Mouse (Mus musculus): ENCODE data around the gene Arsg.

The Arsg gene

DNA sequence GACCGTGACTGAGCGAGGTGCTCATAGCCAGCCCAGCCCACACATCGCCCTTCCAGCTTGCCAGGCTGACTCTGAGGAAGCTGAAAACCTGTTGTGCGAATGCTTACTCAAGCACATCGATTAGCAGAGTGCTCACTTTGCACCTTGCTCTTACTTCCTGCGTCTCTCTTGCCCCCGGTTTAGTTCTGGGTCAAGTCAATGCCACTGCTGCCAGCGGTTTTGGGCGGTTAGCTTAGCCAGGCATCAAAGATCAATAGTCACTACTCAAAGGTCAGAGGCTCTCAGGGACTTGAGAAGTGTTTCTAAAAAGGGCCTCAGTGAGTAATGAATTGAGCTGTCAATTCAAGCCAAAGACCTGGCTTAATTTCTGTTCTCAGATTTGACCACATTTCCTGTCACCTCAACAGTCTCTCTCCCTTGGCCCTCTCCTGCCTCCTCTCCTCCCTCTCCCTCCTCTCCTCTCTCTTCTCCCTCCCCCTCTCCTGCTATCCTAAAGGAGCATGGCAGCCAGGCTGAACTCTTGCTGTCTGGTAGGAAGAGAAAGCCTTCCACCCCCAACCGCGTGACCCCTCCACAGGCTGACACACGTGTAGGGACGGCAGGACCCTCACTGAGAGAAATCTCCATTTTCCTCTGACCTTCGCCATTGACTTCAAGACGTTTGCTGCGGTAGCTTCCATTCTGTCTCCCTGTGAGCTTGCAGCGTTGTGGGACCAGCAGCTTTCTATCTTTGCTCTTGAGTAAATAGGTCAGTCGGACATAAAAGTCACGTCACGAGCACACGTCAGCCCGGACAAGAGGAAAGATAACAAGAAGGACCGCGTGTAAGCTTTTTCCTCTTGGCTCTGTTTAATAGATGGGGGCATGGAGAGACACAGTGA lies 22.0 kb downstream of the Arsg start:
- DNase-seq (ENCODE audit: low read depth, low spot score): no peak

DNA sequence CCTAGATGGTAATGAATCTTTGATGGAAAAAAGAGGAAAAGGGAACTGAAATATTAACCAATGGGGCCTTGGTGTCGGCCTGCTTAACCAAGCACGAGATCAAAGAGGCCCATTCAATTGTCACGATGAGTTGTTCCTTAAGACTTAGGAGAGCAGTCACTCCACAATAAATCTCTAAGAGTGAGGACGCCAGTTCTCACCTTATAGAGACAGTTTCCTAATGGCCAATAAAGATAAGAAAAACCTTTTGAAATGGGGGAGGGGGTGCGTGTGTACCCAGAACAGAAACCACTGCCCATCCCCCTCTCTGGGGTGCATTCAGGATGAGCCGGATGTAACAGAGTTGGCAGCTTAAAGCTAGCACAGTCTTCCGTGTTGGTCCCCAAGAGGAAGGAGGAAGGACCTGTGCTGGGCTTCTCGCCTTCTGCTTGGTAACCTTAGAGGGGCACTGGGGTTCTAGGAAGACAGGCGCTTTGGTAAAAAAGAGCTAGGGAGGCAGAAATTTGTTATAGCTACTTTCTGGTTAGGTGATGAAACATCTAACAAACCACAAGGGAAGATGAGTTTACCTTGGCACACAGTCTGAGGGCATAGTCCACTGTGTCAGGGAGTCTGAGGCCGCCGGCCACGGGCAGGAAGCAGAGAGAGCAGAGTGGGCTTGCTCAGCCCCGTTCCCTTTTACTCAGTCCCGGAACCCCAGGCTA lies 22.7 kb downstream of the Arsg start:
- DNase-seq (ENCODE audit: low read depth, low spot score): no peak

DNA sequence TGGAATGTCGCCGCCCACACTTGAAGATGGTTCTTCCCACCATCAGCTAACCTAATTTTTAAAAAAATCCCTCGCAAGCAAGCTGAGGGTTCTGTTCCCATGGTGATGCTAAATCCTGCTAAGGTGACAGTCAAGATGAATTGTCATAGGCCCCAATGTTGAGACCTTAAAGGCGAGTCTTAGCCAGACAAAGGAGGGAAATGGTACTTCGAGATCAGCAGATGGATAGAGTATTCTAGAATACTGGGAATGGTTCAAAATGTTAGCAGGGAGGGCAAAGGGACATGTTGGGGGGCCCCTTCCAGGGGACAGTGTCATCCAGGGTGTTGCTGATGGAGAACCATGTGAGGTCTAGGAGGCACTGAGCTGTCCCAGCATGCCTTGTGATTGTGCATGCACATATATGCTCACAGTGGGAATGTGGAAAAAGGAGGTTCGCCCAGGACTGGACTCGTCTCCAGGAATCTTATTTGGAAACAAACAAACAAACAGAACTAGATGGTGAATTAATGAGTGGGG lies 23.4 kb downstream of the Arsg start:
- DNase-seq (ENCODE audit: low read depth, low spot score): no peak

DNA sequence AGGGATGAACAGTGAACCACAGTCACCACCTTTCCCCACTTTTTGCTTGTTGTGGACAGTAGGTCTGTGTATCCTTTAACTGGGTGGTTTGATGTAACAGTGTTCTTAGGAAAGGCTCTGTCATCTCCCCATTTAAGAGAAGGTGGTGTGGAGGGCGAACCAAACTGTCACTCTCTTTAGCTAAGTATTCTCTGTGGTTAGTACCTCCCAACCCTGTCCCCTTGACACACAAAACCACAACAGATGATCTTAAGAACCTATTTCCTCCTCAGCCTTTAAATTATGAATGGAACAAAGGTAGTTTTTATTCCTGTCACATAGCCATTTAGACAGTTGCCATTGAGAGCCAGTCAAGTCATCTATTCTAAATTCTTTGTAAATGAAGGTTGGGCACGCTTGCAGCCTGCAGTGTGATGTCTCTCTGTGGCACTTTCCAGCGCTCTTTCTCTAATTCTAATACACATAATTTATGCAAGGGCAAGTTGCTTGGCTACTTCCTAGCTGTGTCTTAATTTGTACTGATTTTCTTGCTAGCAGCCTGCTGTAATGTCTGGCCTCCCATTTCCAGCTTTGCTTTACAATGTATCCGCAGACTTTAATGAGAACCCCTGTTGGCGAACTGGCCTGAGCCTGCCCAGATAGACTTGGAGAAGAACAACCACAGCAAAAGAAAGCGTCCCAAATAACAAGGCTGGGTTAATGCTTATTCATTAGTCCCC lies 24.0 kb downstream of the Arsg start:
- DNase-seq (ENCODE audit: low read depth, low spot score): no peak

DNA sequence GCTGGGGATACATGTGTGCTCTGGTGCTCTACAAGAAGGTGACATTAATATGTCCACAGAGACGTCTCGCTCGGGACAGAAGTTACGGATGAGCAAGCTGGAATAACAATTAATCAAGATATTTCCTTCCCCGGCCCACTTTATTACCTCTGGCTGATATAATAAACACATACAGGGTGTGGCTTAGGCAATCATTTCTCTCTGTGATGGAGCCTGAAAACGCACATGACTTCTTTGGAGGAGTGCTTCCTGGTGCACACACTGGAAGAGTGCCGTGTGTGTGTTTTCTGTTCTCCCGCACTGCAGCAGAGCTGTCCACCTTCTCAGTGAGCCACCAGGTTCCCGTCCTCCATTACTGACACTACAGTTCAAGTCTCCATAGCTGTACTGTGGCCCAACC lies 24.8 kb downstream of the Arsg start:
- DNase-seq (ENCODE audit: low read depth, low spot score): no peak

DNA sequence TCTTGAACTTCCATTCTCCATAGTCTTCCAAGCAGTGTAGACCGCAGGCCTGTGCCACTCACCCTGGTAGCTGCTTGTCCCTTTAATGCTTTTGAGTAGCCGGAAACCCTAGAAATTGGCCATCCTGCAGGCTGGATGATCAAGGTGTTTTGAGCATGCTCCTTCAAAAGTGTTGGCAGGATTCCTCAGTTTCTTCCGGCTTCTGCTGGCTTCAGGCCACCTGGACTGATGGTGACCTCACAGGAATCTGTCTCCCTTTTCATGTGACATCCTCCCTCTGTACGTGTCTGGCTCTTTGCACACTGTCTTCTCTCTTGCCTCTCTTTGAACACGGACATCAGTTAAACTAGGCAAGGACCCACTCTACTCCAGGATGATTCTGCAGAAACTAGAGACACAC lies 27.0 kb downstream of the Arsg start:
- no peak for DNase-seq (ENCODE audit: low read depth, low spot score)

DNA sequence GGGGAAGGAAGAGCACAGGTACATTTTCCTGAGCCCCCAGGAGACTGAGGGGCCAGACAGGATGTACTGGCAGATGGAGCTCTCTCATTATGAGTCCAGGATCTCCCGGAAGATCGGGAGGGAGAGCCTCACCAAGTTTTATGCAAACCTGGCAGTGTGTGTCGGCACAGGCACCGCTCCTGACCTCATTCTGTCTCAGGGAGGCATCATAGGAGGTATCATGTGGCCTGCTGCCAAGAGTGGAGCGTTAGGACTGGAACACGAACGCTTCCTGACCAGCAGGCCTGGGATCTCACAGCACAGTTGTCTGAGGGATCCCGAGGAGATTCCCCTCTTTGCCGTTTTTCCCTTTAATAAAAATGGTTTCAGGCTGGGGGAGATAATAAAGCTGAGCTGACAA lies 31.8 kb downstream of the Arsg start:
- no peak for DNase-seq (ENCODE audit: low read depth, low spot score)

DNA sequence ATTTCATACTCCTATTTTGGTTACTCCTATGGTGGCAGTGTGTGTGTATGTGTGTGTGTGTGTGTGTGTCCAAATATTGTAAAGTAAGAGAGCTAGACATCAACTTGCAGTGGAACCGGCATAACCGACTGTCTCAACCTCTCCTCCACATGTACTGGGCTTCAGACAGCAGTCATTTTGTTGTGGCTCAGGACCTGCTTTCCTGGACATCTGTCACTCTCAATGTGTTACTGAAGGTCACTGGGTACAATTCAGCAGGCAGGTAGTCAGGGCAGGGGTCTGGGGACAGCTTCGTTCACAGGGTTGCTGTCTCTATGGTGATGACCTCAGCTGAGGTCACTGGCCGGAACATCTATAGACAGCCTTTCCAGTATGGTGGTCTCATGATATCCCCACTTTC lies 32.6 kb downstream of the Arsg start:
- DNase-seq (ENCODE audit: low read depth, low spot score): no peak

DNA sequence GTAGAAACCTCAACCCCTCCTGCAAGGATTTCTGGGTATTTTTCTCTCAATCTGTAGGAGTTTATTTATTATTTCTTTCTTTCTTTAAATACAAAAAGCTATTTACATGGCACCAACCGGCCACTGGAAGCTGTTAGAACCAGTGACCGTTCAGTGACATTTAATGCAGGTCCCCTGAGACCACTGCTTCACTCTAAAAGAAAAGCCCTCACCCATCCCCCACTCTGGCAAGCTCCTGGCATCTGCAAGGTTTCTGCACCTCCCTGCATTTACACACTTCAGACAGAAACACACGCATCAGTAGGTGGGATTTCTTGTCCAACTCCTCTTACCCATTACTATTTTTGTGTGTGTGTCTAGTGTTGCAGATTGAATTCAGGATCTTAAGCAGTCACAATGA lies 33.9 kb downstream of the Arsg start:
- no peak for DNase-seq (ENCODE audit: low read depth, low spot score)

DNA sequence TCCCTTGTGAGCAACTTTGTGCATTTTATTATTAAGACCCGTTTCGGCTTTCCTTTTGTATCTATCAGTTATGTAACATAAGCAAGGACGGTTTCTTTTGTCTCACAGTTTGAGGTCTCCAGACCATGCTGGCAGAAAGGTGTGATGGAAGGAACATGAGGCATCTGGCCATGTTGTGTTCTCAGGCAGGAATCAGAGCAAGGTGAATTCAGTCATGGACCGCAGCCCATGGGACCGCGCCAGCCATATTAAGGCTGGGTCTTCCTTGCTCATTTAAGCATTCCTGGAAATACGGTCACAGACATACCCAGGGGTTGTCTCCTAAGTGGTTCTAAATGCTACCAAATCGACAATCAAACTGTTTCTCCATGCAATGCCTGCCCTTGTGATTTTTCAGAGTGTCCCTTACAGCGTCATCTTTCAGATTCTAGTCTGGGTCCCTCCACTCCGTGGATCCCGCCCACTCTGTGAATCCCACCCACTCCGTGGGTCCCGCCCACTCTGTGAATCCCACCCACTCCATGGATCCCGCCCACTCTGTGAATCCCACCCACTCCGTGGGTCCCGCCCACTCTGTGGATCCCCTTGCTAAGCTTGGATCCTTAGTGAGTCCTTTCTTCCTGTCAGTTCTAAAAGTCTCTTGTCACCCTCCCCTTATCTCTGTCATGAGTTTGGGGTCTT lies 40.0 kb downstream of the Arsg start:
- peak; percentile 16 for DNase-seq (ENCODE audit: low read depth, low spot score)

DNA sequence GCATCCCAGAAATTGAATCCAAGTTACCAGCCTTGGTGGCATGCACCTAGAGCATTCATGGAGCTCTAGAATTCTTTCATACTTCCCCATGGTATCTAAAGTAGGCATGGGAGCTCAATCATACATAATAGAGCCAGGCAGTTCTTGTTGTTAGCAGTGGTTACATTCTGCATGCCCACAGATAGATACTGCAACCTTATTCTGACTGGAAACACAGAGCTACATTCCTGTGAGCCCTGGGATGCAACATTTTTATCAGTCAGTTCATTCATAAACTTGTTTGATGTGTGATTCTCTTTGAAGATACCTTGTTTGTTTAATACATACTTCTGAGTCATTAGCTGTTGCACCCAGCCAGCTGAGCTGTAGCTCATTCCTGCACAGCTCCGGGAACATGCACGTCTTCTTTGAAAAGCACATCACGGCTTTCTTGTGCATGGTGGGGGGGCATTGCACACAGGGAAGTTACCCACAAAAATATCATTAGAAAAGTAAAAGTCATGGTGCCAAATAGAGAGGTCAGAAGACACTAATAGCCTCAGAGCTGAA lies 41.0 kb downstream of the Arsg start:
- DNase-seq (ENCODE audit: low read depth, low spot score): no peak

DNA sequence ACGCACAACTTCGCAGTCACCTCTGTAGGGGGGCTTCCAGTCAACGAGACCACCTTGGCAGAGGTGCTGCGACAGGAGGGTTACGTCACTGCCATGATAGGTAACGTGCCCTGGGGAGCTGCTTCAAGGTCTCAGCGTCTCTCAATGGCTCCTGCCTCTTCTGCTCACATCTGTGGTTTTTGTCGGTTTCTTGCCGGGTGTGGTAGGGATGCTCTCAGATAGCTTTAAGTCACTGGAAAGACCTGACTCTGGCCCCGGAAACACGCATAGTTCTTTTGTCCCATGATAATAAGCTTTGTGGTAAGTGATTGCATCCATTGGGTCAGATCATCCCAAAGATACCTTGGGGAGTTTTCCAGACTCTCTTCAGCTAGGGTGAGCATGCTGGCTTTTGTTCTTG lies 44.2 kb downstream of the Arsg start:
- DNase-seq (ENCODE audit: low read depth, low spot score): no peak

DNA sequence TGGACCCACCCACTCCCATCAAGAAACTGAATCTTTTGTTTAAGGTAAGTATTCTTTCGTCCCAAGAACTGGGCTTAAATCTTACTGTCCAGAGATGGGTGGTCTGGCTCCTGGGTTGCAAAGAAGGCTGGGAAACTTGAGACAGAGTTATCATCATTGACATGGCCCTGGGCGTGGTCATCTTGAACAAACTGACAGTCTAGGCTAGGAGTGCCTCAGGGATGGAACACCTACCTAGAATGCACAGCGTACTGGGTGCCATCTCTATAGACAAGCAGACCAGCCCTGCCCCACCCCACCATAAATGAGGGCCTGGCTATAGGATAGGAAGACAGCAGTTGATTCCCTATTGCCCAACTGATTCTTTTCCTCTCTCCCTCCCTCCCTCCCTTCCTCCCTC lies 44.6 kb downstream of the Arsg start:
- DNase-seq (ENCODE audit: low read depth, low spot score): no peak

DNA sequence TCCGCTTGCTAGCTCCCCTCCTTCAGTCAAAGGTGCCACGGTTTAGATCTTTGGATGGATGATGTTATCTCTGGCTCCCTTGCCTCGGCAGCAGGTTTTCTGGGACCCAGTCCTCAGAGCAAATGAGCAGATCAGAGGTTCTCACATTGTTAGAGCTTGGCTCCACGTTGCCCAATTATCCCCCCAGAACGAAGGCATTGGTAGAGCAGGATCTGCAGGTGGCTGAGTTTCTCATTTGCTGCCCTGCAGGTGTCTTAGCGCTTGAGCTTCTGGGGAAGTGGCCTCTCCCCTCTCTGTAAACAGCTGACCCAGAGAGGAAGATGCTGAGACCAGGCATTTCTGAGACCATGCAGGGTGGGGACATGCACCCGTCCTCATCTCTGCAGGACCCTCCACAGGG lies 47.8 kb downstream of the Arsg start:
- DNase-seq (ENCODE audit: low read depth, low spot score): no peak

DNA sequence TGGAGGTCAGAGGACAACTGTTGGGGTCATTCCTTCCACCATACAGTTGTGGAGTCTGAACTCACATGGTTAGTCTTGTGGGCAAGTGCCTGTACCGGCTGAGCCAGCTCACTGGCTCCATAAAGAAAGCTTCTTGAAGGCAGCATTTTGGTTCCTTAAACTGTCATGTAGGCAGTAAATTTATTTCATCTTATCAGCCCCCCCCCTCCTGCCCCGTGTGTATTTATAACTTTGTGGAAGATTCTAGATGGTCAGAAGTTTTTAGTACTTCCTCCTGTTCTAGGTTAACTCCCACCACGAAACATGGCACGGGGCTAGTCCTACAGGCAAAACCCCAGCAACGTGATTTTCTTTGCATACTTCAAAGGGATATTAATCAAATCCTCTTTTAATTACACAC lies 51.7 kb downstream of the Arsg start:
- no peak for DNase-seq (ENCODE audit: low read depth, low spot score)

DNA sequence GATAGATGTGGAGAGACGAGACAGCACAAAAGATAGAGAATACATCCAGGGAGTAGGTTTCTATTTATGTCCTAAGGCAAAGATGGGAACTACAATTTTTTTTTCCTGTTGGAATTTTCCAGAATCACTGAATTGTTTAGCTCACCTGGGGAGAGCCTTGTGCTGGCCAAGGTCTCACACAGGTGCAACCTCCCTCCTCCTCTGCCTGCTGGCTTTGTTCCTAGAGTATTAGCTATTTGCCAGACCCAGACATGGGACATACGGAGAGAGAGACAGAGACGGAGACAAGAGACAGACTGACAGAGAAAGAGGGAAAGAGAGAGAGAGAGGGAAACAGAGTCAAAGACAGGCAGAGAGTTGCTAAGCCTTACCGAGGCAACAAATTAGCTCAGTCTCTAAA lies 52.4 kb downstream of the Arsg start:
- no peak for DNase-seq (ENCODE audit: low read depth, low spot score)

DNA sequence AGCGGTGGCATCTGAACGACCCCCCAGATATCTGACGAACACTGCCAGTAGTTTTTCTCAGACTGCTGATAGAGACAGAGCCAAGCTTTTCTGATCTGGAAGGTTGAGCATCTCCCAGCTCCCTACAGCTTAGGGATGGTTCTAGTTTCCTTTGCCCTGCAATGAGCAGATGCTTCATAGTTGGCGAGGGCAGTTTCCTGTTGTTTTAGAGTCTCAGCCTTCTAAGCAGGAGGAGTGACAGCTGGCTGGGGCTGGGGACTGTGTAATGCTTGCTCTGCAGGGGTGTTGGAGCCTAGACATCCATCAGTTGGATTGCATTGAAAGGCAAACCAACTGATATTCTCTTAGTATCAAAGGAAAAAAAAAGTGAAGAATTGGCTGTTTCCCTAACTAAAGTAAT lies 56.9 kb downstream of the Arsg start:
- DNase-seq (ENCODE audit: low read depth, low spot score): no peak

DNA sequence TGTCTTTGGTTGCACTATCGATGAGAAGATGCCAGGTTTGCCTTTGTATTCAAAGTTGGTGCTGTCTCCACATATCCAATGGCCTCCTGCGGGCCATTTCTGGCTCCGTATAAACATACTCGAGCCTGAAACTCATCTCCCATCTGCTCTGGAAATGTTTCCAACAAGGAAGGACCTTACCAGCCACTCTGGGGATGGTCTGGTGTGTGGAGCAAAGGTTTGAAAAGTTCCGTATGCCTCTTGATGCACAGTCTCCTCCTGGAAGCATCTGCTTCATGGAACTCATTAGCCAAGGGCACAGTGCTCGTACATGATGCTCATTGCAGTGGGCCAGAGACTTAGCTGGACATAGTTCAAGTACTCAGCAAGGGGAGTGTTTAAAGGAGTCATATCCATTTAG lies 62.8 kb downstream of the Arsg start:
- no peak for DNase-seq (ENCODE audit: low read depth, low spot score)

DNA sequence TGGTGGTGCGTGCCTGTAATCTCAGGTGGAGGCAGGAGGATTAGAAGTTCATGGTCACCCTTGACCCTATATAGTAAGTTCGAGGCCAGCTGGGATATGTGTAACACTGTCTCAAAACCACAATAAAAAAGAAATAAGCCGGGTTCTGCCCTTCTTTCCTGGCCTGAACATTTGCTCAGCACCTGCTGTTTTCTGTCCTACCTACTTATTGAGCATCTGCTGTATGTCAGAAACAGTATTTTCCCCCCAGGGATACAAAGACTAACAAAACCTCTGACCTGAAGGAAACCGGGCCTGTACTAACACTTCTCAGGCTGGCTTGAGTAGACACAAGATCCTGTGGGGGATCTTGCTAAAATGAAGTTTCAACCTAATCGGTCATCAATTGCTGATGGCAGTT lies 63.8 kb downstream of the Arsg start:
- DNase-seq (ENCODE audit: low read depth, low spot score): no peak

DNA sequence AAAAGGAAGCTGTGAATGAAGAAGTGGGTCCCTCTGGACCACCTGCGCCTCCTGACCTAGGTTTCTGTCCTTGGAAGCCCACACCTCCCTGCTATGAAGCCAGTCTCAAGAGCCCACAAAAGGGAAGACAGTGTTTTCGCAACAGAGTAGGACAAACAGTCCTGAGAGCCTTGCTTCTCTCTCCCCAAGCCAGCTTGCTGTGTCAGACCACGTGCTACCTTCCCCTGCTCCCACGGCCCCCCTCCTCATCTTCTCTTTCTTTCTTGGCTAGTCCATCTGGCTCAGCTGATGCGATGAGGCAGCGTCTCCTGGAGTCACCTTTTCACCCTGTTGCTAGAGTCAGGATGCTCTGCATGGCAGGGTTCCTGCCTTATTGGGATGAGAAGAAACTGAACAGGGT lies 66.1 kb downstream of the Arsg start:
- DNase-seq (ENCODE audit: low read depth, low spot score): no peak

DNA sequence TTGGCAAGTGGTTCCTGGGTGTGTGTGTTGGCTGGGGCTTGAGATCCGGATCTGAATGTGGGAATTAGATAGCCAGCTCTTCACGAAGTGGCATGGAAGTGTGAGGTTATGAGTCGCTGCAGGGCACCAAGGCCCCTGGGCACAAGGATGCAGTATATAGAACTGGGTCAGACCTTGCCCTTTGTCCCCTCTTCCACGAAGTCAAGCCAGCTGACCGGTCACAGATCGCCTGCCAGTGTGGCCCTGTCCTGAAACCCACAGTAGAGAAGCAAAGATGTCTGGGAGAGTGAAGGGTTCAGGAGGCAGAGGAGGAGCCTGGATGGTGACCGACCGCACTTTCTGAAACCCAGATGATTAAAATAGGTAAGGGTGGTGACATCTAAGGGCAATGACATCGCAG lies 70.3 kb downstream of the Arsg start:
- no peak for DNase-seq (ENCODE audit: low read depth, low spot score)

DNA sequence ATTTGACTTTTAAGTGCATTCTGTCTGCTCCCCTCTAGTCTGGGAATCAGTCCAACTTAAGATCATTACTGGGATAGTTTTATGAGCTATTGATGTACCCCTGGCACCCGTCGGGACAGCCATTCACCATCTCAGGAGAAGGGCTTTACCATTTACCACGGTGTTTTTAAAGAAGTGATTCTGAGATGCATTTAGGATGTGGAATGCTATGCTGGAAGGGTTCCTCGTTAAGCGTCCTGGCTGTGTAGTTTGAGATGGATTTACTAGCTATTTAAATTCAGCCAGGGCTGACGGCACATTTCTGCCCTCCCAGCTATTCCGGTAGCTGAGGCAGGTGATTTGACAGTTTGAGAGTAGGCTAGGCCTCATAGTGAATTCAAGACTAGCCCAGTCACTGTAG lies 71.3 kb downstream of the Arsg start:
- no peak for DNase-seq (ENCODE audit: low read depth, low spot score)
